Mouse (Mus musculus): ENCODE results near the gene Nrarp. TPM values are rescaled to one million over a fixed set of nuclear protein-coding genes. Genes with fewer than 3 reads are reported as not detected.
A peak's percentile ranks its signal among the peaks of the same experiment; 100 is the strongest.

The Nrarp gene
- total RNA-seq, 2 experiments from 2014 or later: 4.0 to 5.2 TPM

DNA sequence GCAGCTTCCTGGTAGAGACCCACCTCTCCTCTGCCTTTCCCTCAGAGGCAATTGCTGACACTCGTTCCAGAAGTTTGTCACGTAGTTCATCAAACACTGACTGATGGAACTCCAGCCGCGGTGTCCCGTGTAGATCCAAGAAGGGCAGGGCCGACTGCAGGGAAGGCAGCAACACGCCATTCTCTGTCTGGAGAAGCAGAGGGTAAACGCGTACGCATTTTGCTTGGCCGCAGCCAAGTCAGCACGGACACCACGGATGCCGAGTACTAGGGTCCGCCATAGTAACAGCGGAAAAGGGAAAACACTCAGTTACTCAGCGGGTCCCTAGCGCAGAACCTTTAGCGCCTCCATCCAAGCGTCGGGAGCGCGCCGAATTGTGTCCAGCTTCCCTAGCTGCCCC lies 30.1 kb downstream of the Nrarp start:
- TF ChIP-seq CTCF (IDR thresholded peaks at IDR 0.05): no peak
- intact Hi-C loops (cut with DNase I): no loop called here
- DNase-seq: no peak
- Histone ChIP-seq H3K27ac (peak overlapping the region; percentile 97), H3K4me3 (peak overlapping the region; percentile 99)

DNA sequence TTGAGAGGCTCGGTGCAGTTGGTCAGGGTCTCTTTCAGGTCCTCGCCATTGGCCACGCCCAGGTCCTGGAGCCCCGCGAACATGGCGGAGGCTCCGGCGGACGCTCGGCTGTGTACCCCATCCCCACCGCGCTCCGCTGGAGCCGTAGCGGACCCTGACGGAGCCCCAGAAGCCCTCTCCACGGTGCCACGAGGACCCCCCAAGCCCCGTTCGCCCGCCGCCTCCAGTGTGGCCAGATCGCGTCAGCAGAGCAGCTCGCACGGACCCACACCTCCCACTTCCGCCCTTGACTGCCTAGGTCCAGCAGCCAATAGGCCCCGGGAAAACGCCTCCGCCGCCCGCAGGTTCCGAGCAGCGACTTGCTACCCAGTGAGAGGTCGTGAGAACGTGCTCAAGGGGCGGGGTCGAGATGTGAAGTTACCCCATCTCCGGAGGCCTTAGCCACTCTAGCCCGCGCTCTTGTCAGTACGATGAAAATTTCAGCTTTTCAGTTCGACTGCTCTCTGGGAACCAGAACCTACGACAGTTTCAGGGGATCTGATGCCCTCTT lies 30.6 kb downstream of the Nrarp start, which contains the start of gene Nelfb:
Nelfb (minus strand) TSS at position 369 of the 550 bp plus-strand sequence.
- no peak for TF ChIP-seq CTCF (IDR thresholded peaks at IDR 0.05)
- peak; percentile 93 for DNase-seq
- Histone ChIP-seq H3K4me3 (peak within 1 kb of the TSS; percentile 99), H3K27ac (peak within 1 kb of the TSS; percentile 97)
- intact Hi-C loops (cut with DNase I): no loop called here

GRCm38 (mm10) chr2:25213266-25213865 lies 32.8 kb downstream of the Nrarp start:
- no peak overlapping the region for H3K27ac ChIP-seq
- no peak overlapping the region for H3K4me3 ChIP-seq
- intact Hi-C loops (cut with DNase I): no loop called here
- DNase-seq: no peak
- TF ChIP-seq CTCF (IDR thresholded peaks at IDR 0.05): no peak

DNA sequence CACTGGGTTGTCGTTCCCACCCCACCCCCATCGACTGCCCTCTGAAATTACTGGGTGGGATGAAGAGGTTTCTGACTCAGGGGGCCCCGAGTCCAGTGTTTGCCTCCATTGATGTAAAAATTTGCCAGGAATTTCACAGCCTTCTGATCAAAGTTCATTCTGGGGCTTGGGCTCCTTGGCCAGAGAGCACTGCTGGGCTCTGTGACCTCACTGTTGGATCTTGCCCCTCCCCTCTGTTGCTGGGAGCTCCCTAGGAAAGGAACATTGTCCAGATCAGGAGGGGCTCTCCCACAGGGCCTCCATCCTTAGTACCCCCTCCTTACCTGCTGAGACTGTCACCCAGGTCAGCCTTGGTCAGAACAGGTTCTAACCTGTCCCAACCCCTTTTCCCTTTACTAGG lies 33.9 kb downstream of the Nrarp start, which contains the start of gene Stpg3:
Stpg3 (minus strand) TSS at position 194 of the 400 bp plus-strand sequence.
- Histone ChIP-seq H3K27ac (no peak within 1 kb of the TSS), H3K4me3 (no peak within 1 kb of the TSS)
- no peak for DNase-seq
- intact Hi-C loops (cut with DNase I): no loop called here
- TF ChIP-seq CTCF (IDR thresholded peaks at IDR 0.05): no peak

- no peak overlapping the region for H3K4me3 ChIP-seq
- TF ChIP-seq CTCF (IDR thresholded peaks at IDR 0.05): no peak
- no peak for DNase-seq
- no peak overlapping the region for H3K27ac ChIP-seq
- intact Hi-C loops (cut with DNase I): no loop called here
These were observed 37.1 kb downstream of the Nrarp start for GRCm38 (mm10) chr2:25217666-25218065.

DNA sequence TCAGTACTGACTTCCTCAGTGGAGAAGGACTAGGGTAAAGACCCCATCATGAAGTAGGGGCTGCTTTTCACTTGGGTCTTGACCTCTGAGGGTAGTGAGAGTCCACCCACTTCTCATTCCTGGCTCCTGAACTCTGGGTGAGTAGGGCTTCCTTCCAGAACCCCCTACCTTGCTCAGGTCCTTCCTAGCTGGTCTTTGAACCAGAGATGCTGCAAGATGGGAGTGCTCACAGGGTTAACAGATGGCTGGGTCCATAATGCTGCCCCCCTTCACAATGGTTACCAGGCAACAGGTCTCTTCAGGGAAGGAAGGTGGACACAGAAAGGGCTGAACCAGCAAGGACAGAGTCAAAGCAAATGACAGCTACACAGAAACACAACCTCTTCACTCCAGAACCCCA lies 37.9 kb downstream of the Nrarp start, which contains the start of gene Fam166a:
Fam166a (plus strand) TSS at position 301 of the 400 bp plus-strand sequence.
- intact Hi-C loops (cut with DNase I): no loop called here
- TF ChIP-seq CTCF (IDR thresholded peaks at IDR 0.05): no peak

GRCm38 (mm10) chr2:25221331-25221772 lies 40.8 kb downstream of the Nrarp start:
- Histone ChIP-seq H3K4me3 (peak overlapping the region; percentile 51), H3K27ac (peak overlapping the region; percentile 41; the same call in 1 of the 2 replicates)
- intact Hi-C loops (cut with DNase I): no loop called here
- no peak for TF ChIP-seq CTCF (IDR thresholded peaks at IDR 0.05)
- DNase-seq: no peak

More for the DNA sequence above, 37.9 kb downstream of the Nrarp start, which contains the start of gene Fam166a:
- Histone ChIP-seq H3K27ac (no peak within 1 kb of the TSS), H3K4me3 (no peak within 1 kb of the TSS)
- no peak for DNase-seq

GRCm38 (mm10) chr2:25223681-25224491 lies 43.3 kb downstream of the Nrarp start:
- intact Hi-C loops (cut with DNase I): no loop called here
- no peak for TF ChIP-seq CTCF (IDR thresholded peaks at IDR 0.05)
- peak overlapping the region; percentile 97 for H3K27ac ChIP-seq
- H3K4me3 ChIP-seq: peak overlapping the region; percentile 93
- peak; percentile 94 for DNase-seq

- DNase-seq: no peak
- Histone ChIP-seq H3K4me3 (peak within 1 kb of the TSS; percentile 93), H3K27ac (peak within 1 kb of the TSS; percentile 98)
- intact Hi-C loops (cut with DNase I): no loop called here
- TF ChIP-seq CTCF (IDR thresholded peaks at IDR 0.05): peak; percentile 37; the same call in 1 of the 2 replicates
These were observed 43.9 kb downstream of the Nrarp start, which contains the start of gene Tubb4b for GRCm38 (mm10) chr2:25224492-25224765. Tubb4b (minus strand) TSS chr2:25224702.

DNA sequence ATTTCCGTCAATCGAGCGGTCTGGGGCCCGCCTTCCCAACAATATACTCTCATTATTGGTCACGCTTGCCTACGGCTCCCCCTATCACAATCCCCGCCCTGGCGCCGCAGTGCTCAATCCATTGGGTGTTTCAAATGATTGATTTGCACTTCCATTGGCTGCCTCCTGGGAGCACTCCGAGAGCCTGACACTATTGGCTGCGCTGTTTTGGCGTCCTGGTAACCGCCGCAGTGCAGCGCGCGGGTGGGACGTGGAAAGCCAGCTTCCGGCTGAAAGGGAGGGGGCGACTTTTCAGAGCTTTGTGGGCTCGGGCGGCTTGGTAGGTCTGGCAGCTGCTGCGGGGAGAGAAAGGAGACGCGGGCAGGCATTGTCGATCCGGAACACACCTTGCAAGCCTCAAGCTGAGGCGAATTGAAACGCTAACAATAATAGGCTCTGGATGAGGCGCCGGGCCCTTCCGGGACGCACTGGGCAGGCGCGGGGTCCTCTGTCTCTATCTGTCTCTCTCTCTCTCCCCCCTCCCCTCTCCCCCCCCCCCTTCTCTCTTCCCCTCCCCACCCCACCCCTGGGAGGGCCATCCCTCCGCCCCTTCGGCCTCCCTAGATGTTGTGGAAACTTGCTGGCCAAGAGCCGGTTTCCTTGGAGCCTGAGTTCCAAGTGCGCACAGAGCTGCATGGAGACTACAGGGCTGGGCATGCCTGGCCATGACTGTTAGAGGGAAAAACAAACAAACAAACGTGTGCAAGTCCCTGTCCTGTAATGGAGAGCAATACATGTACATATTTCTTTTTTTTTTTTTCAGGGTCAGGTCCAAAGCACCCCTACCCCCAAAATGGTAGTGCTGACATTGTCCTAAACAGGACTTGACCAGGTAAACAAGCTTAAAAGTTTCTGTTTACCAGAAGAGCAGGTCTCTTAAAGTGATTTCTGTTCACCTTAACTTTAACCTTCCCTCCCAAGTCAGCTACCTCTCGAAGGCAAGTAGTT lies 44.5 kb downstream of the Nrarp start:
- Histone ChIP-seq H3K4me3 (peak overlapping the region; percentile 93), H3K27ac (peak overlapping the region; percentile 98)
- no peak for TF ChIP-seq CTCF (IDR thresholded peaks at IDR 0.05)
- peak; percentile 99 for DNase-seq
- intact Hi-C loops (cut with DNase I): loop anchor here (5.0 kb wide), 1 partner anchor 67 kb away; no protein-coding TSS in a partner anchor

- intact Hi-C loops (cut with DNase I): loop anchor here (5.0 kb wide), 1 partner anchor 66 kb away; no protein-coding TSS in a partner anchor
- H3K27ac ChIP-seq: peak overlapping the region; percentile 98
- no peak for TF ChIP-seq CTCF (IDR thresholded peaks at IDR 0.05)
- H3K4me3 ChIP-seq: peak overlapping the region; percentile 72
- no peak for DNase-seq
These were observed 45.3 kb downstream of the Nrarp start for GRCm38 (mm10) chr2:25225811-25226379.
